9 mouse cellular contexts compared by ENCODE assay signal in genomic region chr4:44251966-44252916, GRCm38 (mm10). TPM values are rescaled to one million over a fixed set of nuclear protein-coding genes. Genes with fewer than 3 reads are reported as not detected.
DNase-seq lines count a peak whose midpoint lies in the region; ATAC-seq and TF ChIP-seq lines count a peak whose summit lies in the region.
"Had no signal": no experiment of that assay in that cellular context is flagged by ENCODE, and none has a peak within 500 bp of the region (broad histone marks: within the 10 kb centered on the region; RNA-seq: fewer than 3 reads in every experiment).

No protein-coding gene starts in this region.

- no peaks in the 10 kb centered on the region for H3K9me3 ChIP-seq in hindbrain, embryonic 10.5 days
- no peaks in the 10 kb centered on the region for H3K9me3 ChIP-seq in hindbrain, embryonic 12.5 days (replicated peaks)
- H3K9me3 ChIP-seq in lung, embryonic 16.5 days (ENCODE audit: control insufficient read depth, low read length), result no peaks in the 10 kb centered on the region
- H3K9me3 ChIP-seq in intestine, postnatal 0 days (ENCODE audit: control insufficient read depth), result no peaks in the 10 kb centered on the region

- intact Hi-C loops in gastrocnemius, postnatal 36 days (cut with DNase I), result no loop called here

- H3K27me3 ChIP-seq in hindbrain, embryonic 10.5 days (ENCODE audit: insufficient read depth, poor library complexity, severe bottlenecking), result 0 out of 2 replicates have a peak, but pooled peaks cover 6% of the 10 kb centered on the region
- 0 out of 2 replicates have a peak, but pooled peaks cover 2% of the 10 kb centered on the region for H3K27me3 ChIP-seq in hindbrain, embryonic 12.5 days
- H3K27me3 ChIP-seq in lung, embryonic 16.5 days (ENCODE audit: control insufficient read depth, insufficient read depth, low read depth, low read length), result no peaks in the 10 kb centered on the region
- H3K27me3 ChIP-seq in intestine, postnatal 0 days (replicated peaks; ENCODE audit: control insufficient read depth, insufficient read depth, low read length), result 0 out of 2 replicates have a peak, but pooled peaks cover 11% of the 10 kb centered on the region

- H3K27ac ChIP-seq in hindbrain, embryonic 10.5 days, result no peak overlapping the region
- no peak overlapping the region; the same call in 1 of the 2 replicates for H3K27ac ChIP-seq in hindbrain, embryonic 12.5 days
- peak overlapping the region; percentile 12; the same call in 1 of the 2 replicates for H3K27ac ChIP-seq in lung, embryonic 16.5 days (ENCODE audit: low read length)
- H3K27ac ChIP-seq in intestine, postnatal 0 days (ENCODE audit: low read depth, low read length), result no peak overlapping the region

- no peak for ATAC-seq in hindbrain, embryonic 12.5 days (ENCODE audit: low FRiP score)
- ATAC-seq in lung, embryonic 16.5 days (ENCODE audit: low read depth), result peak; percentile 69
- ATAC-seq in intestine, postnatal 0 days, result no peak

- H3K9ac ChIP-seq in hindbrain, embryonic 12.5 days, result no peak overlapping the region
- H3K9ac ChIP-seq in lung, embryonic 16.5 days (ENCODE audit: low read length), result no peak overlapping the region
- H3K9ac ChIP-seq in intestine, postnatal 0 days (ENCODE audit: low read depth, low read length), result no peak overlapping the region

- WGBS in hindbrain, embryonic 10.5 days, result 10% methylated on average over 13 of the region's 13 CpGs
- WGBS in hindbrain, embryonic 12.5 days, result 8% methylated on average over 13 of the region's 13 CpGs
- 6% methylated on average over 13 of the region's 13 CpGs for WGBS in lung, embryonic 16.5 days
- 11% methylated on average over 13 of the region's 13 CpGs for WGBS in intestine, postnatal 0 days

- H3K36me3 ChIP-seq in hindbrain, embryonic 10.5 days, result no peaks in the 10 kb centered on the region
- H3K36me3 ChIP-seq in hindbrain, embryonic 12.5 days, result no peaks in the 10 kb centered on the region
- H3K36me3 ChIP-seq in lung, embryonic 16.5 days (ENCODE audit: control insufficient read depth, insufficient read depth, low read length), result no peaks in the 10 kb centered on the region
- H3K36me3 ChIP-seq in intestine, postnatal 0 days (ENCODE audit: control insufficient read depth, insufficient read depth), result no peaks in the 10 kb centered on the region

- no peak for TF ChIP-seq CTCF in intestine, postnatal 0 days (IDR thresholded peaks at IDR 0.05; ENCODE audit: low read depth)

- H3K4me1 ChIP-seq in hindbrain, embryonic 10.5 days (replicated peaks), result peaks cover 50% of the 10 kb centered on the region
- H3K4me1 ChIP-seq in hindbrain, embryonic 12.5 days, result peaks cover 46% of the 10 kb centered on the region
- peaks cover 13% of the 10 kb centered on the region for H3K4me1 ChIP-seq in lung, embryonic 16.5 days (replicated peaks; ENCODE audit: control insufficient read depth, insufficient read depth, low read length)
- no peaks in the 10 kb centered on the region for H3K4me1 ChIP-seq in intestine, postnatal 0 days (replicated peaks; ENCODE audit: control insufficient read depth, insufficient read depth, low read length)

- H3K4me2 ChIP-seq in hindbrain, embryonic 12.5 days (replicated peaks), result no peak overlapping the region
- H3K4me2 ChIP-seq in lung, embryonic 16.5 days (ENCODE audit: low read depth, low read length), result peak overlapping the region; percentile 44
- no peak overlapping the region for H3K4me2 ChIP-seq in intestine, postnatal 0 days (replicated peaks; ENCODE audit: low read depth)

- H3K4me3 ChIP-seq in hindbrain, embryonic 10.5 days, result no peak overlapping the region; the same call in 1 of the 2 replicates
- H3K4me3 ChIP-seq in hindbrain, embryonic 12.5 days, result no peak overlapping the region
- no peak overlapping the region for H3K4me3 ChIP-seq in lung, embryonic 16.5 days (ENCODE audit: low read length)
- no peak overlapping the region for H3K4me3 ChIP-seq in intestine, postnatal 0 days (ENCODE audit: low read depth, low read length)

- peak; percentile 6 for DNase-seq in hindbrain, embryonic 10.5 days (ENCODE audit: low spot score)
- peak; percentile 29 for DNase-seq in 416B (ENCODE audit: low read depth)
- peak; percentile 77 for DNase-seq in brain, adult 2 months (ENCODE audit: low read depth, low spot score)
- no peak for DNase-seq in gastrocnemius, postnatal 36 days
- DNase-seq in ovary, adult 18-20 months (ENCODE audit: low spot score), result no peak
- DNase-seq: heart, postnatal 4 days had no signal

RNA-seq across cellular contexts. Expression of gene Rnf38, which starts 18.7 kb away (rescaled TPM):
- polyA plus RNA-seq in hindbrain, embryonic 10.5 days (2016; fragmentation: Nextera tagmentation; extraction: Ambion mirVana), result 33.9 and 39.0 TPM in 2 replicates
- 59.6 and 62.7 TPM in 2 replicates for polyA plus RNA-seq in hindbrain, embryonic 12.5 days (2016; fragmentation: Nextera tagmentation; extraction: Ambion mirVana)
- polyA plus RNA-seq in lung, embryonic 16.5 days (2015; fragmentation: Nextera tagmentation; extraction: Ambion mirVana), result 20.3 and 22.1 TPM in 2 replicates
- 10 to 100 TPM; 14.4 to 14.7 TPM for total RNA-seq in gastrocnemius, postnatal 36 days (2021)
- 6.0 and 6.5 TPM in 2 replicates for polyA plus RNA-seq in intestine, postnatal 0 days (2015; fragmentation: Nextera tagmentation; extraction: Ambion mirVana)

RNA-seq across cellular contexts. Expression of gene Melk, which starts 48.4 kb away (rescaled TPM):
- 53.7 and 74.1 TPM in 2 replicates for polyA plus RNA-seq in hindbrain, embryonic 10.5 days (2016; fragmentation: Nextera tagmentation; extraction: Ambion mirVana)
- polyA plus RNA-seq in hindbrain, embryonic 12.5 days (2016; fragmentation: Nextera tagmentation; extraction: Ambion mirVana), result 32.0 and 33.7 TPM in 2 replicates
- 52.9 and 54.9 TPM in 2 replicates for polyA plus RNA-seq in lung, embryonic 16.5 days (2015; fragmentation: Nextera tagmentation; extraction: Ambion mirVana)
- under 1 TPM; 0.15 to 0.48 TPM for total RNA-seq in gastrocnemius, postnatal 36 days (2021)
- 8.0 and 9.2 TPM in 2 replicates for polyA plus RNA-seq in intestine, postnatal 0 days (2015; fragmentation: Nextera tagmentation; extraction: Ambion mirVana)

Comparison
In these comparisons a context has a peak if more than half of its experiments do, and no peak if none do; other contexts are left out.
1. DNase-seq: peak in hindbrain, embryonic 10.5 days (single experiment), 416B (single experiment) and brain, adult 2 months (single experiment); none in gastrocnemius, postnatal 36 days (0 of 2) and ovary, adult 18-20 months (single experiment).